Mouse (Mus musculus) spleen, adult 2 months (tissue): ENCODE measurements at regions not wholly inside any gene's neighbourhood (a gene's known extent, or its start where the extent isn't known, plus 50 kb on each side); places are given as distances from the start of the nearest gene placed in this dataset.

Experiments used
- DNase-seq, 2 experiments: peaks; one replicate each; pipeline versions ENCODE4 v3.0.0 to v3.0.0-alpha.2; 2012 to 2021; ENCODE audit warnings: low spot score in 2 of 2, low read depth in 1 of 2
- H3K27ac ChIP-seq: fragments of 200-500 bp; 2 replicates; pipeline ENCODE4 v1.5.1; 2012; ENCODE audit warnings: low read length, inconsistent platforms; ENCODE audit not compliant: insufficient read depth
- H3K27me3 ChIP-seq: fragments of 200-500 bp; 2 replicates; pipeline ENCODE4 v1.6.1; 2012; ENCODE audit warnings: mild to moderate bottlenecking, moderate library complexity, low read length, inconsistent platforms; ENCODE audit not compliant: control insufficient read depth, insufficient read depth
- H3K36me3 ChIP-seq: fragments of 200-500 bp; 2 replicates; pipeline ENCODE4 v1.6.1; 2012; ENCODE audit warnings: mild to moderate bottlenecking, low read length, inconsistent platforms; ENCODE audit not compliant: control insufficient read depth, insufficient read depth
- H3K4me1 ChIP-seq: fragments of 200-500 bp; 2 replicates; pipeline ENCODE4 v1.6.1; 2011; ENCODE audit warnings: inconsistent platforms; ENCODE audit not compliant: control insufficient read depth, insufficient read depth, insufficient read length
- H3K4me3 ChIP-seq: fragments of 200-500 bp; 2 replicates; pipeline ENCODE4 v1.5.1; 2011; ENCODE audit warnings: mild to moderate bottlenecking, inconsistent platforms; ENCODE audit not compliant: insufficient read depth, insufficient read length; ENCODE audit errors: extremely low read depth
- CTCF ChIP-seq: fragments of 200-500 bp; IDR thresholded peaks from 2 replicates; pipeline ENCODE4 v1.5.1; 2011; ENCODE audit warnings: mild to moderate bottlenecking, inconsistent platforms; ENCODE audit not compliant: insufficient read depth, insufficient read length, insufficient replicate concordance; ENCODE audit errors: extremely low read depth
- POLR2A ChIP-seq: fragments of 200-500 bp; IDR thresholded peaks from 2 replicates; pipeline ENCODE4 v1.6.1; 2011; ENCODE audit warnings: low read depth, low read length, inconsistent platforms
- WGBS: fragments of 180-500 bp; shearing (Covaris S2); methylation state at CpG from one replicate; pipeline ENCODE4 v1.1.7; 2018; 5-methylcytosine and 5-hydroxymethylcytosine counted together

GRCm38 (mm10) chrX:12219474-12219873, 59.3 kb upstream of the Bcor start:
- Histone ChIP-seq H3K27ac (no peak overlapping the region), H3K4me3 (no peak overlapping the region), H3K27me3 (no peaks in the 10 kb centered on the region), H3K4me1 (no peaks in the 10 kb centered on the region), H3K36me3 (no peaks in the 10 kb centered on the region)
- DNase-seq, result no peak
- WGBS, result 84% methylated on average over 8 of the region's 8 CpGs
- TF ChIP-seq CTCF, result no peak
- TF ChIP-seq POLR2A, result no peak

DNA sequence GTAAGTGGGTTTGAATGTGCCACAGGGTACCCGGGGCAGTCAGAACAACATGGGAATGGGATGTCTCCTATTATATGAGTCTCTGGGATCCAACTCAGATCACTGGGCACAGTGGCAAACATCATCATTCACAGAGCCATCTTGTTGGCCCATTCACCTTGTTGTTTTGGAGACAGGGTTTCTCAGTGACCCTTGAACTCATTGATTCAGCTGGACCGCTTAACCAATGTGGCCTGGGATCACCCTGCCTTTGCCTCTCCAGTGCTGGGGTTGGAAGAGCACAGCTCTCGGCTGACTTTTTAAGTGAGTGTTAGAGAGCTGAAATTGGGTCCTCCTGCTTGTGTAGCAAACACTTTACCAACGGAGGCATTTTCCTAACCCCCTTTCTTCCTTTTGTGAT, 64.2 kb upstream of the Bcor start:
- TF ChIP-seq POLR2A (no peak), CTCF (no peak)
- Histone ChIP-seq H3K27me3 (no peaks in the 10 kb centered on the region), H3K4me1 (no peaks in the 10 kb centered on the region; the same call in 1 of the 2 replicates), H3K4me3 (no peak overlapping the region), H3K36me3 (no peaks in the 10 kb centered on the region), H3K27ac (no peak overlapping the region)
- no peak for DNase-seq
- 82% methylated on average over 4 of the region's 4 CpGs for WGBS

DNA sequence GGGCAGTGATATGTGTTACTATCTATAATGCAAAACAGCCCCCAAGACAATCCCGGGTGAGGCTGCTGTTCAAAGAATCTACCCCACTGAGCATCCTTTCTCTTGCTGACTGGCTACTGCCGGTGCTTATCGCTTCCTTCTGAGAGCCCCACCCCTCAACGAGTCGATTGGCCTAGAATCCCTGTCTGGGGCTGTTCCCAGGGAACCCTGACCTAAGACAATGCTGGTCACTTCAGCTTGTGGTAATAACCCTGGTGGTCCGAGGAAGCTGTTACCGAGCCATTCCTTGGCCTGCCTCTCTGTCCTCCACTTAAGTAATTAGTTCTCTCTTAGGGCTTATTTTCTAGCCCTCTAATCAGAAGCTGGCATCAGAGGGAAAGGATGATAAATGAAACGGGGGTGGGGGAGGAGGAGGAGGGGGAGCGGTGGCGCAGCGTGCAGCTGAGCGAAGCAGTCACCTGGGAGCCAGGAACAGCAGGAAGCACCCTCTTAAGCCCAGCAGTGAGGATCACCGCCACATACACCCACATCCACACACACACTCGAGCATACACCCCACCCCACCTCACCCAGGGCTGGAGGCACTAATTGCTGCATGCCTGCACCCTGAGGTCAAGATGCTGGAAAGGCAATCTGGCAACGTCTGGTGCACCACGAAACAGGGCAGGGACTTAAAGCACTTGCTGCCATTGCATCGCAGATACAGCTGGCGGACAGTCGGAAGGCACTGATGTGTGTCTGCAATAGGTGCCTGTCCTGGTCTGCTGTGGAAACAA, 65.1 kb upstream of the Bcor start:
- no peaks in the 10 kb centered on the region for H3K27me3 ChIP-seq
- 19% methylated on average over 19 of the region's 19 CpGs for WGBS
- no peak overlapping the region for H3K4me3 ChIP-seq
- no peak for DNase-seq
- H3K4me1 ChIP-seq, result no peaks in the 10 kb centered on the region; the same call in 1 of the 2 replicates
- no peaks in the 10 kb centered on the region for H3K36me3 ChIP-seq
- no peak overlapping the region for H3K27ac ChIP-seq
- no peak for TF ChIP-seq CTCF
- TF ChIP-seq POLR2A, result no peak

- TF ChIP-seq CTCF (no peak), POLR2A (no peak)
- H3K36me3 ChIP-seq, result no peaks in the 10 kb centered on the region
- H3K27ac ChIP-seq, result no peak overlapping the region
- H3K27me3 ChIP-seq, result no peaks in the 10 kb centered on the region
- H3K4me3 ChIP-seq, result no peak overlapping the region
- DNase-seq, result no peak
- WGBS, result 47% methylated on average over 3 of the region's 3 CpGs
- H3K4me1 ChIP-seq, result no peaks in the 10 kb centered on the region; the same call in 1 of the 2 replicates
Measured at GRCm38 (mm10) chrX:12225892-12226206, 65.7 kb upstream of the Bcor start.

DNA sequence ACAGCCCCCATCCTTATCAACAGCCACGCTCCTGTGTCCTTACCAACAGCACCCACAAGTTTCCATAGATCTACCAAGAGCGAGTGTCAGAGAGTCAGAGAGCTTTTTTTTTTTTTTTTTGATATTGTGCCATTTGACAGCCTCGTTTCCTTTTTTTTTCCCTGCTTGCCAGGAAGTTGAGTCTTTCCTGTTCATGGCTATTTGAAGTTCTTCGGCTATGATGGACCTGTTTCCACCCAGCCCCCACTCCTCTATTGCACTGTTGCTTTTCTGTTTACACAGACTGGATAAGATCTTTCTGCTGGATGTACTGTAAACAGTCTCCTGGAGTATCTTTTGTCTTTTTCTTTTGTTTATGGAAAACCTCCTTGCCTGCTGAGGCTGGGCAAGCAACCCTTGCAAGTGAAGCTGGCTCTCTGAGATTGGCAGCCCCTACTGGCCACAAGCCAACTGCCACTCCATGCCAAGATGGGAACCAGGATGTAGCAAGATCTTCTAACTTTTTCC, 80.4 kb upstream of the Bcor start:
- Histone ChIP-seq H3K4me1 (no peaks in the 10 kb centered on the region), H3K27me3 (no peaks in the 10 kb centered on the region), H3K36me3 (no peaks in the 10 kb centered on the region), H3K4me3 (no peak overlapping the region), H3K27ac (no peak overlapping the region)
- no peak for DNase-seq
- no peak for TF ChIP-seq POLR2A
- no peak for TF ChIP-seq CTCF
- WGBS, result 33% methylated on average over 4 of the region's 4 CpGs

- 60% methylated on average over 4 of the region's 4 CpGs for WGBS
Measured at GRCm38 (mm10) chrX:12241751-12242150, 81.6 kb upstream of the Bcor start.

DNA sequence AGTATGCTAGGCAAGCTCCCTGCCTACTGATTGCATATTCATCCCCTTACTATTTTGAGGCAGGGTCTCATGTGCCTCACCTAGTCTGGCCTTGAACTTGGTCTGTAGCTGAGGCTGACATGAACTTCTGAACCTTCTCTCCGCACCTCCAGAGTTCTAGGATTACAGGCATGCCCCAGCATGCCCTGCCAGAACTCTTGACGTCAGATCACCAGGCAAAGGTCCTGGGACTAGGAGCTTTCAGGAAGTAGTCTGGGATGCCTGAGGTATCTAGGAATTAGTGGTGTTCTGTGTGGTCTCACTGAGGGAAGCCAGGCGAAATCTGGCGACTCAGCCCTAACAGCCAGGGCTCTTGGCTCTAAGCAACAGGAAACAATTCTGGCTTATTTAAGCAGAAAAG, 88.9 kb upstream of the Bcor start:
- Histone ChIP-seq H3K27ac (no peak overlapping the region), H3K27me3 (no peaks in the 10 kb centered on the region), H3K36me3 (no peaks in the 10 kb centered on the region), H3K4me1 (peaks cover 9% of the 10 kb centered on the region; the same call in 1 of the 2 replicates), H3K4me3 (no peak overlapping the region)
- DNase-seq, result no peak
- TF ChIP-seq CTCF (no peak), POLR2A (no peak)
- 83% methylated on average over 4 of the region's 4 CpGs for WGBS

More at GRCm38 (mm10) chrX:12241751-12242150, 81.6 kb upstream of the Bcor start:
- TF ChIP-seq CTCF (no peak), POLR2A (no peak)
- H3K4me1 ChIP-seq, result no peaks in the 10 kb centered on the region
- no peak overlapping the region for H3K27ac ChIP-seq
- no peak overlapping the region for H3K4me3 ChIP-seq
- H3K36me3 ChIP-seq, result no peaks in the 10 kb centered on the region
- DNase-seq, result no peak
- no peaks in the 10 kb centered on the region for H3K27me3 ChIP-seq
